Mouse (Mus musculus): ENCODE data around the gene Asic4.

Gene Asic4

GRCm38 (mm10) chr1:75467215-75467927 lies 17.1 kb downstream of the Asic4 start:
- DNase-seq: peak; percentile 76 to 91

- no peak for DNase-seq
These were observed 19.1 kb downstream of the Asic4 start for GRCm38 (mm10) chr1:75469287-75469825.

- no peak for DNase-seq
These were observed 26.2 kb downstream of the Asic4 start for GRCm38 (mm10) chr1:75476441-75476840.

- peak; percentile 92 to 96 for DNase-seq
These were observed 27.2 kb downstream of the Asic4 start for GRCm38 (mm10) chr1:75477264-75477965.

- peak in 1 of 2 experiments; percentile 38 for DNase-seq
These were observed 27.7 kb downstream of the Asic4 start for GRCm38 (mm10) chr1:75477966-75478290.

- DNase-seq: no peak
These were observed 28.3 kb downstream of the Asic4 start for GRCm38 (mm10) chr1:75478497-75478896.

GRCm38 (mm10) chr1:75478916-75479634 lies 28.8 kb downstream of the Asic4 start, which contains the start of the genes Chpf and Tmem198:
TSS of gene Chpf (minus strand) at chr1:75479307.
TSS of gene Tmem198 (plus strand) at chr1:75479532.
- peak; percentile 98 to 99 for DNase-seq

GRCm38 (mm10) chr1:75479635-75479989 lies 29.4 kb downstream of the Asic4 start:
- no peak for DNase-seq

- DNase-seq: peak; percentile 41 to 54
These were observed 29.8 kb downstream of the Asic4 start for GRCm38 (mm10) chr1:75480036-75480435.

- no peak for DNase-seq
These were observed 30.5 kb downstream of the Asic4 start for GRCm38 (mm10) chr1:75480735-75481134.

- DNase-seq: no peak
These were observed 36.3 kb downstream of the Asic4 start for GRCm38 (mm10) chr1:75486561-75486960.

GRCm38 (mm10) chr1:75487040-75487404 lies 36.8 kb downstream of the Asic4 start:
- DNase-seq: peak in 1 of 2 experiments; percentile 48

GRCm38 (mm10) chr1:75487405-75488161 lies 37.3 kb downstream of the Asic4 start:
- peak; percentile 86 for DNase-seq

GRCm38 (mm10) chr1:75490785-75491551 lies 40.7 kb downstream of the Asic4 start:
- DNase-seq: no peak

GRCm38 (mm10) chr1:75492579-75493170 lies 42.4 kb downstream of the Asic4 start:
- no peak for DNase-seq

GRCm38 (mm10) chr1:75494878-75495548 lies 44.8 kb downstream of the Asic4 start:
- DNase-seq: peak; percentile 54

- no peak for DNase-seq
These were observed 48.7 kb downstream of the Asic4 start for GRCm38 (mm10) chr1:75498897-75499296.

GRCm38 (mm10) chr1:75499441-75499840 lies 49.2 kb downstream of the Asic4 start:
- DNase-seq: no peak

GRCm38 (mm10) chr1:75501905-75502304 lies 51.7 kb downstream of the Asic4 start:
- no peak for DNase-seq

- DNase-seq: no peak
These were observed 52.9 kb downstream of the Asic4 start for GRCm38 (mm10) chr1:75502945-75503650.
